Mouse (Mus musculus): Measurements from ENCODE around the gene Dhrs7. TPM values are rescaled to one million over a fixed set of nuclear protein-coding genes. Genes with fewer than 3 reads are reported as not detected.
"Not testable (repeated sequence)": the region's sequence is repeated elsewhere in the genome, so short reads cannot be mapped to it uniquely, and the experiment has no call there.

The Dhrs7 gene
- polyA plus RNA-seq (2015; fragmentation: Nextera tagmentation; extraction: Ambion mirVana) = 15.4 and 16.0 TPM in 2 replicates

GRCm38 (mm10) chr12:72664735-72665337 lies at the start of gene Dhrs7:
TSS of gene Dhrs7 (minus strand) at chr12:72664909.
- peak within 1 kb of the TSS; percentile 14; the same call in 1 of the 2 replicates for H3K27ac ChIP-seq (replicated peaks)
- H3K36me3 ChIP-seq = no peaks in the 10 kb centered on the region
- H3K9ac ChIP-seq = peak within 1 kb of the TSS; percentile 67
- no peaks in the 10 kb centered on the region for H3K9me3 ChIP-seq
- ATAC-seq (ENCODE audit: low read depth) = peak; percentile 92
- WGBS = 3% methylated on average over 33 of the region's 33 CpGs
- H3K4me1 ChIP-seq (replicated peaks) = peaks cover 16% of the 10 kb centered on the region
- H3K4me3 ChIP-seq = peak within 1 kb of the TSS; percentile 56
- peak within 1 kb of the TSS; percentile 75 for H3K4me2 ChIP-seq
- 0 out of 2 replicates have a peak, but pooled peaks cover 3% of the 10 kb centered on the region for H3K27me3 ChIP-seq

- WGBS = 86% methylated on average over 3 of the region's 3 CpGs
- Histone ChIP-seq H3K4me1 (replicated peaks) (no peaks in the 10 kb centered on the region), H3K27ac (replicated peaks) (no peak overlapping the region), H3K4me3 (no peak overlapping the region), H3K9ac (no peak overlapping the region), H3K9me3 (0 out of 2 replicates have a peak, but pooled peaks cover 9% of the 10 kb centered on the region), H3K27me3 (no peaks in the 10 kb centered on the region), H3K36me3 (no peaks in the 10 kb centered on the region), H3K4me2 (no peak overlapping the region)
- ATAC-seq (ENCODE audit: low read depth) = no peak
Measured at GRCm38 (mm10) chr12:72709981-72710380, 45.3 kb upstream of the Dhrs7 start.

- H3K4me1 ChIP-seq (replicated peaks) = no peaks in the 10 kb centered on the region; the same call in 1 of the 2 replicates
- no peak overlapping the region for H3K4me2 ChIP-seq
- H3K27me3 ChIP-seq = no peaks in the 10 kb centered on the region
- no peak overlapping the region for H3K27ac ChIP-seq (replicated peaks)
- no peak overlapping the region for H3K4me3 ChIP-seq
- no peak for ATAC-seq (ENCODE audit: low read depth)
- H3K9me3 ChIP-seq = no peaks in the 10 kb centered on the region
- WGBS = 95% methylated on average over 4 of the region's 4 CpGs
- no peak overlapping the region for H3K9ac ChIP-seq
- no peaks in the 10 kb centered on the region for H3K36me3 ChIP-seq
Measured at GRCm38 (mm10) chr12:72704068-72704467, 39.4 kb upstream of the Dhrs7 start.

- Histone ChIP-seq H3K4me2 (no peak overlapping the region), H3K9ac (no peak overlapping the region), H3K4me1 (replicated peaks) (no peaks in the 10 kb centered on the region; the same call in 1 of the 2 replicates), H3K36me3 (no peaks in the 10 kb centered on the region), H3K27ac (replicated peaks) (no peak overlapping the region; the same call in 1 of the 2 replicates), H3K4me3 (no peak overlapping the region), H3K27me3 (no peaks in the 10 kb centered on the region), H3K9me3 (no peaks in the 10 kb centered on the region)
- ATAC-seq (ENCODE audit: low read depth) = peak; percentile 93
- 26% methylated on average over 1 of the region's 1 CpGs for WGBS
Measured at GRCm38 (mm10) chr12:72700013-72700412, 35.3 kb upstream of the Dhrs7 start.

- Histone ChIP-seq H3K4me2 (no peak overlapping the region), H3K9ac (no peak overlapping the region), H3K9me3 (no peaks in the 10 kb centered on the region), H3K4me3 (no peak overlapping the region), H3K27ac (replicated peaks) (no peak overlapping the region), H3K36me3 (no peaks in the 10 kb centered on the region), H3K4me1 (replicated peaks) (no peaks in the 10 kb centered on the region; the same call in 1 of the 2 replicates), H3K27me3 (no peaks in the 10 kb centered on the region)
- no peak for ATAC-seq (ENCODE audit: low read depth)
- WGBS = 49% methylated on average over 9 of the region's 9 CpGs
Measured at GRCm38 (mm10) chr12:72694901-72695463, 30.3 kb upstream of the Dhrs7 start.

GRCm38 (mm10) chr12:72694438-72694837 lies 29.7 kb upstream of the Dhrs7 start:
- no peaks in the 10 kb centered on the region for H3K27me3 ChIP-seq
- no peaks in the 10 kb centered on the region; the same call in 1 of the 2 replicates for H3K4me1 ChIP-seq (replicated peaks)
- H3K9me3 ChIP-seq = no peaks in the 10 kb centered on the region
- ATAC-seq (ENCODE audit: low read depth) = no peak
- 75% methylated on average over 12 of the region's 12 CpGs for WGBS
- H3K4me2 ChIP-seq = no peak overlapping the region
- no peak overlapping the region for H3K9ac ChIP-seq
- H3K27ac ChIP-seq (replicated peaks) = no peak overlapping the region
- H3K4me3 ChIP-seq = no peak overlapping the region
- H3K36me3 ChIP-seq = no peaks in the 10 kb centered on the region

GRCm38 (mm10) chr12:72693895-72694294 lies 29.2 kb upstream of the Dhrs7 start:
- 52% methylated on average over 6 of the region's 6 CpGs for WGBS
- ATAC-seq (ENCODE audit: low read depth) = no peak
- Histone ChIP-seq H3K9ac (no peak overlapping the region), H3K4me3 (no peak overlapping the region), H3K36me3 (no peaks in the 10 kb centered on the region), H3K4me1 (replicated peaks) (no peaks in the 10 kb centered on the region), H3K27me3 (no peaks in the 10 kb centered on the region), H3K4me2 (no peak overlapping the region), H3K9me3 (no peaks in the 10 kb centered on the region), H3K27ac (replicated peaks) (no peak overlapping the region)

- H3K4me3 ChIP-seq; H3K9ac ChIP-seq; H3K4me2 ChIP-seq; H3K27ac ChIP-seq (replicated peaks); H3K4me1 ChIP-seq (replicated peaks); H3K36me3 ChIP-seq; H3K27me3 ChIP-seq; ATAC-seq (ENCODE audit: low read depth); H3K9me3 ChIP-seq: not testable (repeated sequence)
- 39% methylated on average over 2 of the region's 2 CpGs for WGBS
Measured at GRCm38 (mm10) chr12:72688281-72688680, 23.6 kb upstream of the Dhrs7 start.

- WGBS = 21% methylated on average over 6 of the region's 6 CpGs
- not testable (repeated sequence) for H3K9me3 ChIP-seq; H3K4me3 ChIP-seq; H3K27me3 ChIP-seq; H3K27ac ChIP-seq (replicated peaks); H3K9ac ChIP-seq; ATAC-seq (ENCODE audit: low read depth); H3K4me1 ChIP-seq (replicated peaks); H3K36me3 ChIP-seq; H3K4me2 ChIP-seq
Measured at GRCm38 (mm10) chr12:72687741-72688140, 23.0 kb upstream of the Dhrs7 start.

GRCm38 (mm10) chr12:72686566-72686965 lies 21.9 kb upstream of the Dhrs7 start:
- H3K27me3 ChIP-seq; H3K9ac ChIP-seq; ATAC-seq (ENCODE audit: low read depth); H3K4me2 ChIP-seq; H3K27ac ChIP-seq (replicated peaks); H3K36me3 ChIP-seq; H3K4me1 ChIP-seq (replicated peaks); H3K9me3 ChIP-seq; H3K4me3 ChIP-seq: not testable (repeated sequence)
- WGBS = 81% methylated on average over 4 of the region's 4 CpGs

GRCm38 (mm10) chr12:72683612-72684011 lies 18.9 kb upstream of the Dhrs7 start:
- Histone ChIP-seq H3K27me3 (no peaks in the 10 kb centered on the region), H3K4me1 (replicated peaks) (no peaks in the 10 kb centered on the region), H3K36me3 (no peaks in the 10 kb centered on the region), H3K9me3 (no peaks in the 10 kb centered on the region), H3K4me3 (no peak overlapping the region), H3K27ac (replicated peaks) (no peak overlapping the region), H3K4me2 (no peak overlapping the region), H3K9ac (no peak overlapping the region)
- ATAC-seq (ENCODE audit: low read depth) = no peak
- 99% methylated on average over 3 of the region's 3 CpGs for WGBS

- H3K4me2 ChIP-seq = no peak overlapping the region
- no peak overlapping the region for H3K27ac ChIP-seq (replicated peaks)
- no peaks in the 10 kb centered on the region for H3K36me3 ChIP-seq
- H3K4me3 ChIP-seq = no peak overlapping the region
- no peak for ATAC-seq (ENCODE audit: low read depth)
- H3K9ac ChIP-seq = no peak overlapping the region
- WGBS = 66% methylated on average over 8 of the region's 8 CpGs
- no peaks in the 10 kb centered on the region for H3K9me3 ChIP-seq
- no peaks in the 10 kb centered on the region for H3K27me3 ChIP-seq
- H3K4me1 ChIP-seq (replicated peaks) = no peaks in the 10 kb centered on the region
Measured at GRCm38 (mm10) chr12:72682511-72683282, 18.0 kb upstream of the Dhrs7 start.

All from neural tube, embryonic 13.5 days (tissue).